Mouse (Mus musculus): ENCODE results near the gene Cfap99. TPM values are rescaled to one million over a fixed set of nuclear protein-coding genes. Genes with fewer than 3 reads are reported as not detected.

Cfap99 gene
- polyA plus RNA-seq, 1 experiment from 2014 or later, result not detected

GRCm38 (mm10) chr5:34336775-34337450 is 48.5 kb downstream of the Cfap99 start:
- H3K9ac ChIP-seq (replicated peaks), result peak overlapping the region; percentile 98
- H3K4me3 ChIP-seq, result peak overlapping the region; percentile 100
- peak overlapping the region; percentile 94 for H3K27ac ChIP-seq (replicated peaks)
- no peaks in the 10 kb centered on the region for H3K9me3 ChIP-seq
- peak overlapping the region; percentile 79 for H3K4me2 ChIP-seq (replicated peaks)
- no peaks in the 10 kb centered on the region for H3K27me3 ChIP-seq
- WGBS, result under 1% methylated on average over 42 of the region's 42 CpGs
- no peaks in the 10 kb centered on the region for H3K36me3 ChIP-seq
- H3K4me1 ChIP-seq, result peaks cover 28% of the 10 kb centered on the region
- ATAC-seq (replicated peaks), result peak; percentile 18; the same call in 1 of the 2 replicates

GRCm38 (mm10) chr5:34340246-34340645 is 51.8 kb downstream of the Cfap99 start:
- Histone ChIP-seq H3K27me3 (no peaks in the 10 kb centered on the region), H3K9ac (replicated peaks) (no peak overlapping the region), H3K4me3 (no peak overlapping the region), H3K4me2 (replicated peaks) (no peak overlapping the region), H3K36me3 (peaks cover 17% of the 10 kb centered on the region), H3K9me3 (no peaks in the 10 kb centered on the region), H3K27ac (replicated peaks) (no peak overlapping the region), H3K4me1 (peaks cover 26% of the 10 kb centered on the region)
- WGBS, result 92% methylated on average over 6 of the region's 6 CpGs
- no peak for ATAC-seq (replicated peaks)

- 98% methylated on average over 3 of the region's 3 CpGs for WGBS
- Histone ChIP-seq H3K9me3 (no peaks in the 10 kb centered on the region), H3K27me3 (no peaks in the 10 kb centered on the region), H3K4me2 (replicated peaks) (no peak overlapping the region), H3K27ac (replicated peaks) (no peak overlapping the region), H3K4me1 (no peaks in the 10 kb centered on the region), H3K4me3 (no peak overlapping the region), H3K9ac (replicated peaks) (no peak overlapping the region), H3K36me3 (peaks cover 79% of the 10 kb centered on the region)
- no peak for ATAC-seq (replicated peaks)
Observed at GRCm38 (mm10) chr5:34352084-34352631, 63.8 kb downstream of the Cfap99 start.

- Histone ChIP-seq H3K36me3 (peaks cover 29% of the 10 kb centered on the region), H3K4me3 (no peak overlapping the region), H3K27ac (replicated peaks) (no peak overlapping the region), H3K9me3 (no peaks in the 10 kb centered on the region), H3K4me1 (no peaks in the 10 kb centered on the region), H3K9ac (replicated peaks) (no peak overlapping the region), H3K4me2 (replicated peaks) (no peak overlapping the region), H3K27me3 (no peaks in the 10 kb centered on the region)
- WGBS, result 93% methylated on average over 3 of the region's 3 CpGs
- ATAC-seq (replicated peaks), result no peak
Observed at GRCm38 (mm10) chr5:34360261-34360660, 71.9 kb downstream of the Cfap99 start.

- no peaks in the 10 kb centered on the region for H3K4me1 ChIP-seq
- peaks cover 21% of the 10 kb centered on the region for H3K36me3 ChIP-seq
- H3K27me3 ChIP-seq, result no peaks in the 10 kb centered on the region
- no peak overlapping the region for H3K4me3 ChIP-seq
- no peak overlapping the region for H3K4me2 ChIP-seq (replicated peaks)
- no peak overlapping the region for H3K27ac ChIP-seq (replicated peaks)
- H3K9me3 ChIP-seq, result no peaks in the 10 kb centered on the region
- no peak for ATAC-seq (replicated peaks)
- no peak overlapping the region for H3K9ac ChIP-seq (replicated peaks)
Observed at GRCm38 (mm10) chr5:34363115-34363514, 74.7 kb downstream of the Cfap99 start.

GRCm38 (mm10) chr5:34368551-34369290 is 80.3 kb downstream of the Cfap99 start:
- peaks cover 24% of the 10 kb centered on the region for H3K4me1 ChIP-seq
- peaks cover 4% of the 10 kb centered on the region; the same call in 1 of the 2 replicates for H3K36me3 ChIP-seq
- peak overlapping the region; percentile 64 for H3K4me2 ChIP-seq (replicated peaks)
- 74% methylated on average over 7 of the region's 7 CpGs for WGBS
- 0 out of 2 replicates have a peak, but pooled peaks have one; percentile 3 for ATAC-seq (replicated peaks)
- H3K27ac ChIP-seq (replicated peaks), result peak overlapping the region; percentile 87
- H3K9me3 ChIP-seq, result no peaks in the 10 kb centered on the region
- H3K4me3 ChIP-seq, result peak overlapping the region; percentile 96
- peak overlapping the region; percentile 74 for H3K9ac ChIP-seq (replicated peaks)
- H3K27me3 ChIP-seq, result no peaks in the 10 kb centered on the region

- under 1% methylated on average over 54 of the region's 64 CpGs for WGBS
- Histone ChIP-seq H3K9ac (replicated peaks) (peak within 1 kb of the TSS; percentile 93), H3K4me3 (peak within 1 kb of the TSS; percentile 96), H3K27me3 (no peaks in the 10 kb centered on the region), H3K27ac (replicated peaks) (peak within 1 kb of the TSS; percentile 87), H3K4me1 (peaks cover 24% of the 10 kb centered on the region), H3K9me3 (no peaks in the 10 kb centered on the region), H3K36me3 (peaks cover 4% of the 10 kb centered on the region; the same call in 1 of the 2 replicates), H3K4me2 (replicated peaks) (peak within 1 kb of the TSS; percentile 64)
- ATAC-seq (replicated peaks), result peak; percentile 100
Observed at GRCm38 (mm10) chr5:34369341-34370021, 81.1 kb downstream of the Cfap99 start, which contains the start of gene Fam193a. Fam193a (plus strand) TSS chr5:34369933.

GRCm38 (mm10) chr5:34370022-34370823 is 81.8 kb downstream of the Cfap99 start:
- Histone ChIP-seq H3K9ac (replicated peaks) (peak overlapping the region; percentile 93), H3K4me2 (replicated peaks) (peak overlapping the region; percentile 46), H3K36me3 (no peaks in the 10 kb centered on the region), H3K27me3 (no peaks in the 10 kb centered on the region), H3K4me1 (peaks cover 24% of the 10 kb centered on the region), H3K27ac (replicated peaks) (peak overlapping the region; percentile 79), H3K9me3 (no peaks in the 10 kb centered on the region), H3K4me3 (peak overlapping the region; percentile 96)
- ATAC-seq (replicated peaks), result no peak
- under 1% methylated on average over 102 of the region's 114 CpGs for WGBS

GRCm38 (mm10) chr5:34370840-34371239 is 82.4 kb downstream of the Cfap99 start:
- Histone ChIP-seq H3K9me3 (no peaks in the 10 kb centered on the region), H3K4me3 (peak overlapping the region; percentile 96), H3K36me3 (no peaks in the 10 kb centered on the region), H3K4me2 (replicated peaks) (peak overlapping the region; percentile 46), H3K27me3 (no peaks in the 10 kb centered on the region), H3K27ac (replicated peaks) (no peak overlapping the region), H3K9ac (replicated peaks) (peak overlapping the region; percentile 93), H3K4me1 (peaks cover 24% of the 10 kb centered on the region)
- no peak for ATAC-seq (replicated peaks)
- WGBS, result 29% methylated on average over 8 of the region's 8 CpGs

GRCm38 (mm10) chr5:34372141-34372540 is 83.7 kb downstream of the Cfap99 start:
- H3K9me3 ChIP-seq, result no peaks in the 10 kb centered on the region
- no peak overlapping the region for H3K9ac ChIP-seq (replicated peaks)
- H3K36me3 ChIP-seq, result no peaks in the 10 kb centered on the region
- H3K4me3 ChIP-seq, result no peak overlapping the region
- peaks cover 24% of the 10 kb centered on the region for H3K4me1 ChIP-seq
- H3K4me2 ChIP-seq (replicated peaks), result no peak overlapping the region; the same call in 1 of the 2 replicates
- H3K27ac ChIP-seq (replicated peaks), result no peak overlapping the region
- ATAC-seq (replicated peaks), result no peak
- H3K27me3 ChIP-seq, result no peaks in the 10 kb centered on the region

GRCm38 (mm10) chr5:34372541-34372940 is 84.1 kb downstream of the Cfap99 start:
- H3K4me3 ChIP-seq, result no peak overlapping the region
- no peaks in the 10 kb centered on the region for H3K27me3 ChIP-seq
- no peak overlapping the region for H3K4me2 ChIP-seq (replicated peaks)

More at GRCm38 (mm10) chr5:34372541-34372940, 84.1 kb downstream of the Cfap99 start:
- Histone ChIP-seq H3K9me3 (no peaks in the 10 kb centered on the region), H3K27ac (replicated peaks) (no peak overlapping the region), H3K4me1 (peaks cover 24% of the 10 kb centered on the region), H3K36me3 (no peaks in the 10 kb centered on the region), H3K9ac (replicated peaks) (no peak overlapping the region)
- no peak for ATAC-seq (replicated peaks)
